Mouse (Mus musculus): Measurements from ENCODE around the gene Gm7030.
"Not testable (repeated sequence)": the region's sequence is repeated elsewhere in the genome, so short reads cannot be mapped to it uniquely, and the experiment has no call there.

GRCm38 (mm10) chr17:36102091-36102490, 27.1 kb downstream of the Gm7030 start:
- not testable (repeated sequence) for TF ChIP-seq ZNF384 (IDR thresholded peaks at IDR 0.05; ENCODE audit: low read depth, low read length); JUN (IDR thresholded peaks at IDR 0.05; ENCODE audit: insufficient read depth, low read depth, low read length); RCOR1 (conservative IDR thresholded peaks at IDR 0.05; ENCODE audit: low read depth, low read length); POLR2A (IDR thresholded peaks at IDR 0.05; ENCODE audit: low read depth, low read length); MAFK (IDR thresholded peaks at IDR 0.05; ENCODE audit: insufficient replicate concordance, low read length); CTCF (conservative IDR thresholded peaks at IDR 0.05 in 1 of 2, IDR thresholded peaks at IDR 0.05 in 1 of 2; ENCODE audit: low read depth in 2 of 2, low read length in 2 of 2); JUND (conservative IDR thresholded peaks at IDR 0.05; ENCODE audit: low read depth, low read length); UBTF (IDR thresholded peaks at IDR 0.05; ENCODE audit: low read depth, low read length); TBP (conservative IDR thresholded peaks at IDR 0.05; ENCODE audit: low read depth, low read length); NELFE (IDR thresholded peaks at IDR 0.05; ENCODE audit: low read depth, low read length); NRF1 (IDR thresholded peaks at IDR 0.05; ENCODE audit: low read depth, low read length)

Measured in CH12.LX (cell line).